8 mouse cellular contexts compared by ENCODE assay signal in genomic region chr10:68723568-68724360, GRCm38 (mm10). TPM values are rescaled to one million over a fixed set of nuclear protein-coding genes. Genes with fewer than 3 reads are reported as not detected.
DNase-seq lines count a peak whose midpoint lies in the region; ATAC-seq lines count a peak whose summit lies in the region.

Tmem26 (plus strand) TSS chr10:68723646.

- H3K4me3 ChIP-seq in heart, embryonic 12.5 days: peak within 1 kb of the TSS; percentile 60
- H3K4me3 ChIP-seq in kidney, embryonic 15.5 days (replicated peaks): peak within 1 kb of the TSS; percentile 53

- peak within 1 kb of the TSS; percentile 72 for H3K9ac ChIP-seq in heart, embryonic 12.5 days
- peak within 1 kb of the TSS; percentile 46 for H3K9ac ChIP-seq in kidney, embryonic 15.5 days

- H3K4me2 ChIP-seq in heart, embryonic 12.5 days: peak within 1 kb of the TSS; percentile 96
- peak within 1 kb of the TSS; percentile 92 for H3K4me2 ChIP-seq in kidney, embryonic 15.5 days

- ATAC-seq in heart, embryonic 12.5 days (ENCODE audit: insufficient number of reproducible peaks, low FRiP score): peak; percentile 57; the same call in 1 of the 2 replicates
- ATAC-seq in kidney, embryonic 15.5 days (replicated peaks; ENCODE audit: low FRiP score): peak; percentile 86

- H3K27ac ChIP-seq in heart, embryonic 12.5 days (ENCODE audit: poor library complexity, severe bottlenecking): no peak within 1 kb of the TSS
- H3K27ac ChIP-seq in kidney, embryonic 15.5 days: no peak within 1 kb of the TSS; the same call in 1 of the 2 replicates

- peak; percentile 2 for DNase-seq in cerebellum, postnatal 14 days
- no peak for DNase-seq in cerebellum, postnatal 25 days
- peak; percentile 73 for DNase-seq in embryo, embryonic 11 days
- peak; percentile 48 for DNase-seq in lung, postnatal 36 days
- DNase-seq in spleen, adult 18-20 months: peak; percentile 22 to 41
- DNase-seq in thymus, postnatal 10 days (ENCODE audit: low spot score in 2 of 2): no peak

- no peaks in the 10 kb centered on the region for H3K36me3 ChIP-seq in heart, embryonic 12.5 days
- H3K36me3 ChIP-seq in kidney, embryonic 15.5 days: no peaks in the 10 kb centered on the region

- H3K9me3 ChIP-seq in heart, embryonic 12.5 days (replicated peaks): no peaks in the 10 kb centered on the region
- H3K9me3 ChIP-seq in kidney, embryonic 15.5 days (replicated peaks): no peaks in the 10 kb centered on the region

- H3K4me1 ChIP-seq in heart, embryonic 12.5 days (replicated peaks): peaks cover 15% of the 10 kb centered on the region
- H3K4me1 ChIP-seq in kidney, embryonic 15.5 days: peaks cover 20% of the 10 kb centered on the region

- H3K27me3 ChIP-seq in heart, embryonic 12.5 days (replicated peaks): peaks cover 9% of the 10 kb centered on the region
- H3K27me3 ChIP-seq in kidney, embryonic 15.5 days: peaks cover 10% of the 10 kb centered on the region

- WGBS in heart, embryonic 12.5 days: under 1% methylated on average over 32 of the region's 32 CpGs
- under 1% methylated on average over 32 of the region's 32 CpGs for WGBS in kidney, embryonic 15.5 days

RNA-seq across cellular contexts. Expression of gene Tmem26, which starts in this region (rescaled TPM):
- polyA plus RNA-seq in heart, embryonic 12.5 days (2016; fragmentation: Nextera tagmentation; extraction: Ambion mirVana): 6.3 and 6.8 TPM in 2 replicates
- 5.9 and 7.6 TPM in 2 replicates for polyA plus RNA-seq in kidney, embryonic 15.5 days (2015; fragmentation: Nextera tagmentation; extraction: Ambion mirVana)

Comparison
In these comparisons a context has a peak if more than half of its experiments do, and no peak if none do; other contexts are left out.
1. DNase-seq: peak in cerebellum, postnatal 14 days (2 of 2), embryo, embryonic 11 days (single experiment), lung, postnatal 36 days (single experiment) and spleen, adult 18-20 months (2 of 2); none in cerebellum, postnatal 25 days (0 of 2) and thymus, postnatal 10 days (0 of 2).